Mouse (Mus musculus) lung, adult 18-20 months (tissue): ENCODE data around the gene Ccin.
A peak's percentile ranks its signal among the peaks of the same experiment; 100 is the strongest.

Experiments used
- DNase-seq, 2 experiments: peaks; one replicate each; pipeline ENCODE4 v3.0.0; 2022; ENCODE audit warnings: mixed read lengths in 2 of 2

The Ccin gene

GRCm38 (mm10) chr4:44013391-44014070, 30.2 kb downstream of the Ccin start:
- DNase-seq = no peak

DNA sequence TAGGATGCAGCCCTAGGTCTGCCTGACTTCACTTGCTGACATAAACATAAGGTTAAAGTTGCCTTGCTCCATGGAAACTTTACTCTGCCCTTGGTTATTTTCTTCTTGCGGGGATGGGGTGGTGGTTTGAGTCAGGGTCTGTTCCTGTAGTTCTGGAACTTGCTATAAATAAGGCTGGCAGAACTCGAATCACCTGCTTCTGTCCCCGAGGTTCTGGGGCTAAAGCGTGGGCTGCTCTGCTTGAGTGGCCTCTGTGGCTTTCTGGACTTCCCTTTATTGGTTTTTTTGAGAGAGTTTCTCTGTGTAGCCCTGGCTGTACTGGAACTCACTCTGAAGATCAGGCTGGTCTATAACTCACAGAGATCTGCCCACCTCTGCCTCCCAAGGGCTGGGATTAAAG, 32.8 kb downstream of the Ccin start:
- no peak for DNase-seq

- no peak for DNase-seq
Measured at GRCm38 (mm10) chr4:44016791-44017190, 33.5 kb downstream of the Ccin start.

GRCm38 (mm10) chr4:44022323-44022722, 39.0 kb downstream of the Ccin start:
- no peak for DNase-seq

DNA sequence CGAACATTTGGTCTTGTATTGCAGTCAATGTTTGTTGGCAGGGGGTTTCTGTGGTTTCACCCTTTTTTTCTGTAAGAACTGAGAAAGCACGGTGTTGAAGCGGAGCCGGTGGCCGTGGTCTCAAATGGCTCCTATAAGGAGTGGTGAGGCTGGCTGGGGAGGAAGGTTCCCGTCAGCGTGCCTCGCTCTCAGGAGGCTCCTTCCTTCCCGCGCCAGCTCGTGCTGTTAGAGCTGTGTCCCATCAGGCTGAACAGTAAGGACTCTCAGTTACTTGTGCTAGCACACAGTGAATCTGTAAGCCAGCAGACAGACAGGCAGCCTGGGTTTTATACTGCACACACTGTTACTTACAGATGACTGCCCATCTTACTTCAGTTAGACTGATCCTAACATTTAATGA, 39.5 kb downstream of the Ccin start:
- no peak for DNase-seq

DNA sequence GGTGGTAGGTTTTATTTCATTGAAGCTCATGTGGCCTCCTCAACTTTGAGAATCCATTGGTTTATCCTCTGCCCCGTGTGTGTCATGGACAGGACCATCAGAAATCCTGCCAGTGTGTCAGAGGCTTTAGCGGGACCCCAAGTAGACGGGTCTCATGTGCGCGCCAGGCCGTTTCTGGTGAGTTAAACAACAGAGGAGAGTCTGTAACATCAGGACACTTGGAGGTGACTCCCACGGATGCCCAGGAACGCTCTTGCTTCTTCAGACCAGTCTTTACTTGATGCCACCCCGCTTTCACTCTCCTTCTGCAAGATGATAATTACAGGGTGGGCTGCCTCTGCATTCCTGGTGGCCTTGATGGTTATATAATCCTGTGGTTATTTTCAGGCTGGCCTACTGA, 40.4 kb downstream of the Ccin start:
- no peak for DNase-seq

GRCm38 (mm10) chr4:44024241-44024640, 41.0 kb downstream of the Ccin start:
- DNase-seq = no peak

DNA sequence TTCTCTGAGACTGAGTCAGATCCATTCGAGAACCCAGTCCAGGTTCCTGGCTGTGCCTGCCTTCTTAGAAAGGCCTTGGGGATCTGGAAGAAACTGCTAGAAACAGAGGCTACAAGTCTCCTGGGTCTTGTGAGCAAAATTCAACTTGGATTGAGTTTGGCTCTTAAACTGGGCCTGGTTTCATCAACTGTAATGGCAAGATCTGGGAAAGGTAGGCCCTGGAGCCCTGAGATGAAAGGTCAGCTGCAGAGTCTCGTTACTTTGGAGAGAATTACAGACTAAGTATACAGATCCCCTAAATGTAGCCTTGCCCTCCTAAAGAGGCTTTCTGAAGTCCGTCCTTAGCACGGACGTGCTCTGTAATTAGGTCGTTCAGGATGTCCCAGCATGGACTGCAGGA, 42.3 kb downstream of the Ccin start:
- no peak for DNase-seq

- peak in 1 of 2 experiments; percentile 10 for DNase-seq
Measured at GRCm38 (mm10) chr4:44028303-44029135, 45.2 kb downstream of the Ccin start.

DNA sequence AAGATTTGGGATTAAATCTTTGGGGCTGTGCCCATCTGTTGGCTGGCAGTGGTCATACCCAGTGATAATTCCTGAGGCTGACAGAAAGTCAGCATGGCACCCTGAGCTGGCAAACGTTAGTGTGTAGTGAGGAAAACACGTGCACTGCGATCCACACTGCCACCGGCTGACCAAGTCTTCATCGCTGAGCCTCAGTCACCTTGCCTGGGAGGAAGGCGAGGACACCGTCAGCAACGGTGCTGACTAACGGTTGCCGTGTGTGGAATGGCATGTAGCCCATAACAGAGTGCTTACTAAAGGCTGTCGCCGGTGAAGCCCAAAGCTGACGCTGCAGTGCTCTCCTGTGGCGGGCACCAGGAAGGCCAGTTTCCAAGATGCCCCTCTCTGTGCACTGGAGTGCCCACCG, 46.4 kb downstream of the Ccin start:
- no peak for DNase-seq

GRCm38 (mm10) chr4:44031521-44031920, 48.2 kb downstream of the Ccin start:
- no peak for DNase-seq
